Mouse (Mus musculus): ENCODE data around the gene Eif4a3.
A peak's percentile ranks its signal among the peaks of the same experiment; 100 is the strongest.

Eif4a3 gene

GRCm38 (mm10) chr11:119299391-119300245, at the start of gene Eif4a3:
Gene Eif4a3 (minus strand): TSS chr11:119300089.
- peak; percentile 99 for DNase-seq

- no peak for DNase-seq
Observed at GRCm38 (mm10) chr11:119347125-119347524, 47.2 kb upstream of the Eif4a3 start.

- no peak for DNase-seq
Observed at GRCm38 (mm10) chr11:119344865-119345264, 45.0 kb upstream of the Eif4a3 start.

- no peak for DNase-seq
Observed at GRCm38 (mm10) chr11:119344178-119344577, 44.3 kb upstream of the Eif4a3 start.

GRCm38 (mm10) chr11:119339637-119340036, 39.7 kb upstream of the Eif4a3 start:
- DNase-seq = peak; percentile 86

GRCm38 (mm10) chr11:119339179-119339578, 39.3 kb upstream of the Eif4a3 start:
- DNase-seq = no peak

GRCm38 (mm10) chr11:119338271-119339059, 38.6 kb upstream of the Eif4a3 start:
- DNase-seq = no peak

GRCm38 (mm10) chr11:119331970-119332369, 32.1 kb upstream of the Eif4a3 start:
- no peak for DNase-seq

GRCm38 (mm10) chr11:119330592-119330991, 30.7 kb upstream of the Eif4a3 start:
- DNase-seq = no peak

- DNase-seq = no peak
Observed at GRCm38 (mm10) chr11:119325068-119325467, 25.2 kb upstream of the Eif4a3 start.

- no peak for DNase-seq
Observed at GRCm38 (mm10) chr11:119322521-119322920, 22.6 kb upstream of the Eif4a3 start.

- no peak for DNase-seq
Observed at GRCm38 (mm10) chr11:119316720-119317119, 16.8 kb upstream of the Eif4a3 start.

- DNase-seq = no peak
Observed at GRCm38 (mm10) chr11:119314252-119314936, 14.5 kb upstream of the Eif4a3 start.

GRCm38 (mm10) chr11:119310621-119311020, 10.7 kb upstream of the Eif4a3 start:
- no peak for DNase-seq

- DNase-seq = peak; percentile 40
Observed at GRCm38 (mm10) chr11:119307916-119308315, 8.0 kb upstream of the Eif4a3 start.

- DNase-seq = no peak
Observed at GRCm38 (mm10) chr11:119307658-119307867, 7.7 kb upstream of the Eif4a3 start, which contains the start of gene Card14. Gene Card14 (plus strand): TSS chr11:119307768.

- DNase-seq = no peak
Observed at GRCm38 (mm10) chr11:119306762-119307657, 7.1 kb upstream of the Eif4a3 start.

GRCm38 (mm10) chr11:119304904-119305712, 5.2 kb upstream of the Eif4a3 start:
- peak; percentile 78 for DNase-seq

GRCm38 (mm10) chr11:119300986-119301385, 1.1 kb upstream of the Eif4a3 start:
- no peak for DNase-seq

- no peak for DNase-seq
Observed at GRCm38 (mm10) chr11:119300246-119300935, 502 bp upstream of the Eif4a3 start.

- no peak for DNase-seq
Observed at GRCm38 (mm10) chr11:119298917-119299316, 972 bp downstream of the Eif4a3 start.
